Comparison of ENCODE assay signal across 8 mouse cellular contexts in genomic region chr10:70098626-70099025, GRCm38 (mm10). TPM values are rescaled to one million over a fixed set of nuclear protein-coding genes. Genes with fewer than 3 reads are reported as not detected.
A peak's percentile ranks its signal among the peaks of the same experiment; 100 is the strongest.
DNase-seq lines count a peak whose midpoint lies in the region; ATAC-seq lines count a peak whose summit lies in the region.

No protein-coding gene starts in this region.

- H3K27ac ChIP-seq in forebrain, embryonic 12.5 days = peak overlapping the region; percentile 77; the same call in 1 of the 2 replicates
- no peak overlapping the region for H3K27ac ChIP-seq in liver, embryonic 16.5 days (ENCODE audit: low read length)

- ATAC-seq in frontal cortex, adult (ENCODE audit: low TSS enrichment) = peak; percentile 11; the same call in 1 of the 2 replicates
- ATAC-seq in forebrain, embryonic 12.5 days (ENCODE audit: low FRiP score) = no peak
- ATAC-seq in liver, embryonic 16.5 days (ENCODE audit: low read depth) = no peak

- peak overlapping the region; percentile 88 for H3K4me2 ChIP-seq in forebrain, embryonic 12.5 days
- H3K4me2 ChIP-seq in liver, embryonic 16.5 days (ENCODE audit: low read depth, low read length) = peak overlapping the region; percentile 94

- H3K27me3 ChIP-seq in forebrain, embryonic 12.5 days = no peaks in the 10 kb centered on the region
- no peaks in the 10 kb centered on the region for H3K27me3 ChIP-seq in liver, embryonic 16.5 days (ENCODE audit: control insufficient read depth, insufficient read depth, low read depth, low read length)

- H3K9ac ChIP-seq in forebrain, embryonic 12.5 days = peak overlapping the region; percentile 94
- H3K9ac ChIP-seq in liver, embryonic 16.5 days (ENCODE audit: low read depth, low read length) = peak overlapping the region; percentile 88; the same call in 1 of the 2 replicates

- H3K9me3 ChIP-seq in forebrain, embryonic 12.5 days = peaks cover 6% of the 10 kb centered on the region; the same call in 1 of the 2 replicates
- H3K9me3 ChIP-seq in liver, embryonic 16.5 days (replicated peaks; ENCODE audit: control insufficient read depth, low read length) = no peaks in the 10 kb centered on the region

- H3K4me1 ChIP-seq in forebrain, embryonic 12.5 days = peaks cover 38% of the 10 kb centered on the region
- H3K4me1 ChIP-seq in liver, embryonic 16.5 days (ENCODE audit: control insufficient read depth, low read depth, low read length) = peaks cover 41% of the 10 kb centered on the region

- peaks cover 12% of the 10 kb centered on the region for H3K36me3 ChIP-seq in forebrain, embryonic 12.5 days (replicated peaks)
- 0 out of 2 replicates have a peak, but pooled peaks cover 5% of the 10 kb centered on the region for H3K36me3 ChIP-seq in liver, embryonic 16.5 days (ENCODE audit: control insufficient read depth, insufficient read depth)

- no peak for DNase-seq in frontal cortex, postnatal 36 days (ENCODE audit: low spot score in 2 of 2)
- DNase-seq in 3T3-L1 (ENCODE audit: low read depth, low spot score) = peak; percentile 18
- no peak for DNase-seq in retina, embryonic 14.5 days (ENCODE audit: low spot score)
- DNase-seq in urinary bladder, adult 2 months (ENCODE audit: low spot score) = no peak
- no peak for DNase-seq in right cerebral cortex, postnatal 10 days (ENCODE audit: low spot score in 2 of 2)

- 6% methylated on average over 6 of the region's 6 CpGs for WGBS in forebrain, embryonic 12.5 days
- 32% methylated on average over 6 of the region's 6 CpGs for WGBS in liver, embryonic 16.5 days (ENCODE audit: insufficient replicate concordance)

- H3K4me3 ChIP-seq in forebrain, embryonic 12.5 days (replicated peaks) = peak overlapping the region; percentile 94
- H3K4me3 ChIP-seq in liver, embryonic 16.5 days (ENCODE audit: low read depth, low read length) = peak overlapping the region; percentile 91

RNA-seq across cellular contexts. Expression of gene Ccdc6, which starts 1.7 kb away (rescaled TPM):
- polyA plus RNA-seq in forebrain, embryonic 12.5 days (2016; fragmentation: Nextera tagmentation; extraction: Ambion mirVana) = 15.9 TPM in 2 replicates
- 5.8 and 6.0 TPM in 2 replicates for polyA plus RNA-seq in liver, embryonic 16.5 days (2015; fragmentation: Nextera tagmentation; extraction: Ambion mirVana)
- 37.9 and 45.4 TPM in 2 replicates for polyA plus RNA-seq in urinary bladder, adult 2 months (2012; rRNA removed)
